ENCODE assay signal across 8 mouse cellular contexts in genomic region chr2:70567071-70567681, GRCm38 (mm10). TPM values are rescaled to one million over a fixed set of nuclear protein-coding genes. Genes with fewer than 3 reads are reported as not detected.
A peak's percentile ranks its signal among the peaks of the same experiment; 100 is the strongest.
DNase-seq lines count a peak whose midpoint lies in the region; ATAC-seq lines count a peak whose summit lies in the region.

No protein-coding gene starts in this region.

- peaks cover 53% of the 10 kb centered on the region for H3K27me3 ChIP-seq in midbrain, embryonic 14.5 days (ENCODE audit: control insufficient read depth, insufficient read depth, low read length)

- peak; percentile 61 to 69 for DNase-seq in right cerebral cortex, postnatal 10 days (ENCODE audit: low spot score in 2 of 2)
- no peak for DNase-seq in right cerebral cortex, adult 18-20 months
- DNase-seq in embryo, embryonic 10 days (ENCODE audit: low spot score): peak; percentile 77
- peak; percentile 70 for DNase-seq in heart, postnatal 4 days
- peak; percentile 77 to 84 for DNase-seq in layer of hippocampus, postnatal 10 days (ENCODE audit: low spot score in 2 of 2)
- DNase-seq in midbrain, embryonic 14.5 days: peak; percentile 82
- DNase-seq in c-Kit-positive CD71-positive TER-119-positive erythroid progenitor cells, embryonic 14.5 days (ENCODE audit: low spot score): no peak
- no peak for DNase-seq in thymus, postnatal 14 days

- H3K9me3 ChIP-seq in midbrain, embryonic 14.5 days (ENCODE audit: control insufficient read depth, low read length): no peaks in the 10 kb centered on the region

- 3% methylated on average over 23 of the region's 23 CpGs for WGBS in midbrain, embryonic 14.5 days

- peak overlapping the region; percentile 53 for H3K4me3 ChIP-seq in midbrain, embryonic 14.5 days (replicated peaks; ENCODE audit: low read depth, low read length)

- 0 out of 2 replicates have a peak, but pooled peaks cover 3% of the 10 kb centered on the region for H3K36me3 ChIP-seq in midbrain, embryonic 14.5 days (ENCODE audit: control insufficient read depth, insufficient read depth, low read length)

- peaks cover 13% of the 10 kb centered on the region for H3K4me1 ChIP-seq in midbrain, embryonic 14.5 days (ENCODE audit: control insufficient read depth, insufficient read depth, low read length)

- peak overlapping the region; percentile 94 for H3K27ac ChIP-seq in midbrain, embryonic 14.5 days (replicated peaks; ENCODE audit: low read depth, low read length)

- H3K4me2 ChIP-seq in midbrain, embryonic 14.5 days (ENCODE audit: low read length): peak overlapping the region; percentile 66

- no peak for ATAC-seq in midbrain, embryonic 14.5 days (ENCODE audit: low FRiP score, low TSS enrichment)

- H3K9ac ChIP-seq in midbrain, embryonic 14.5 days (replicated peaks; ENCODE audit: low read length): peak overlapping the region; percentile 88

RNA-seq across cellular contexts. Expression of gene Gad1, which starts 14.3 kb away (rescaled TPM):
- total RNA-seq in heart, postnatal 4 days (2021): under 1 TPM; 0.07 to 0.19 TPM
- total RNA-seq in layer of hippocampus, postnatal 10 days (2021): 100 to 1,000 TPM; 188 to 209 TPM
- polyA plus RNA-seq in midbrain, embryonic 14.5 days (2014; fragmentation: Nextera tagmentation; extraction: Ambion mirVana): 111 and 113 TPM in 2 replicates

RNA-seq across cellular contexts. Expression of gene Erich2, which starts 58.6 kb away (rescaled TPM):
- total RNA-seq in heart, postnatal 4 days (2021): under 1 TPM; 0.27 to 0.38 TPM
- total RNA-seq in layer of hippocampus, postnatal 10 days (2021): 1 to 10 TPM; 1.1 to 2.0 TPM
- 1.00 and 2.3 TPM in 2 replicates for polyA plus RNA-seq in midbrain, embryonic 14.5 days (2014; fragmentation: Nextera tagmentation; extraction: Ambion mirVana)

Comparison
In these comparisons a context has a peak if more than half of its experiments do, and no peak if none do; other contexts are left out.
1. DNase-seq: peak in right cerebral cortex, postnatal 10 days (2 of 2), embryo, embryonic 10 days (single experiment), heart, postnatal 4 days (single experiment), layer of hippocampus, postnatal 10 days (2 of 2) and midbrain, embryonic 14.5 days (single experiment); none in right cerebral cortex, adult 18-20 months (single experiment), c-Kit-positive CD71-positive TER-119-positive erythroid progenitor cells, embryonic 14.5 days (single experiment) and thymus, postnatal 14 days (single experiment).
2. RNA of gene Gad1, which starts 14.3 kb away (total RNA-seq): 188 to 209 TPM in layer of hippocampus, postnatal 10 days; 0.07 to 0.19 TPM in heart, postnatal 4 days; every median in the first group is over 100 times any median in the second.